Mouse (Mus musculus): ENCODE results near the gene Zbtb38. TPM values are rescaled to one million over a fixed set of nuclear protein-coding genes. Genes with fewer than 3 reads are reported as not detected.

Zbtb38 gene
- polyA plus RNA-seq, 1 experiment from 2014 or later: 21.0 TPM

DNA sequence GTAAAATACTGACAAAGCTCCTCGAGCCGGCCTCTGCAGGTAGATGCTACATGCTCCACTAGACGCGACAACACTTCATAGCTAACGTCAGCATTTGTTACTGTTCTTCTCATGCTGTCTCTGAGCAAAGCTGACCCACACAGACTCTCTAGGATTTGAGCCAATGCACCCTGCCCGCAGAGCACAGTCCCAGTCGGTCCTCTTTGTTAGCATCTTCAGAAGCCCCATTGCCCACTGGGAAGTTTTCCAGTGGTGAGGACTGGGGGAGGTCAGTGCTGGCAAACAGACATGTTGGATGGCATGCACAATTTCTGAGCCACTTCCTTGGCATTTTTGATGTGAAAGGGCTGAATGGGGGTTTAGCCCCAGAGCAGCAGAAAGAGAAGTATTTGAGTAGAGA is 113.2 kb downstream of the Zbtb38 start:
- Histone ChIP-seq H3K4me2 (ENCODE audit: low read length) (no peak overlapping the region), H3K9ac (ENCODE audit: low read length) (no peak overlapping the region), H3K36me3 (ENCODE audit: control insufficient read depth, insufficient read depth, low read length) (no peaks in the 10 kb centered on the region), H3K4me1 (replicated peaks; ENCODE audit: control insufficient read depth, insufficient read depth, low read length) (no peaks in the 10 kb centered on the region), H3K27ac (ENCODE audit: low read depth) (no peak overlapping the region), H3K4me3 (ENCODE audit: low read depth, low read length) (no peak overlapping the region), H3K27me3 (replicated peaks; ENCODE audit: control insufficient read depth, insufficient read depth, low read length) (no peaks in the 10 kb centered on the region), H3K9me3 (ENCODE audit: control insufficient read depth, low read length) (no peaks in the 10 kb centered on the region)
- WGBS: 92% methylated on average over 7 of the region's 7 CpGs
- no peak for DNase-seq (ENCODE audit: low spot score)
- ATAC-seq (replicated peaks; ENCODE audit: low FRiP score, low TSS enrichment, low read depth): no peak

DNA sequence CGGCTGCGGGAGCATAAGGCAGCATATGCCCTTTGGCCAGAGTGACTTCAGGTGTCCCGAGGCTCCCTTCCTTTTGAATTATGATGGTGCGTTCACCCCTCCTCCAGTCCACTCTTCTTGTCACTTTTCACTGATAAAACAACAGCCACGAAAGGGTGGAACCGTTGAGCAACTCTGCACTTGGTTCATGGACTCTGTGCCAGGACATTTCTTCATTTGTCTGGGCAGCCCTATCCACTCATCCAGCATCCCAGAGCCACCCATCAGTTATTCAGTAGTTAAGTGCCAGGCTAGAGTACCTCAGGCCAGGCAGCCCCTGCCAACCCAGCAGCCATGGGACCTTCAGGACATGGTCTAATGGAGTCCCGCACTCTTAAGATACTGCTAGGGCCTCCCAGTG is 114.1 kb downstream of the Zbtb38 start:
- ATAC-seq (replicated peaks; ENCODE audit: low FRiP score, low TSS enrichment, low read depth) (no peak), DNase-seq (ENCODE audit: low spot score) (no peak)
- WGBS: 66% methylated on average over 7 of the region's 7 CpGs
- H3K9ac ChIP-seq (ENCODE audit: low read length): no peak overlapping the region
- H3K4me2 ChIP-seq (ENCODE audit: low read length): no peak overlapping the region
- no peaks in the 10 kb centered on the region for H3K36me3 ChIP-seq (ENCODE audit: control insufficient read depth, insufficient read depth, low read length)
- no peaks in the 10 kb centered on the region for H3K9me3 ChIP-seq (ENCODE audit: control insufficient read depth, low read length)
- H3K4me3 ChIP-seq (ENCODE audit: low read depth, low read length): no peak overlapping the region
- H3K27me3 ChIP-seq (replicated peaks; ENCODE audit: control insufficient read depth, insufficient read depth, low read length): no peaks in the 10 kb centered on the region
- no peak overlapping the region for H3K27ac ChIP-seq (ENCODE audit: low read depth)
- no peaks in the 10 kb centered on the region for H3K4me1 ChIP-seq (replicated peaks; ENCODE audit: control insufficient read depth, insufficient read depth, low read length)

DNA sequence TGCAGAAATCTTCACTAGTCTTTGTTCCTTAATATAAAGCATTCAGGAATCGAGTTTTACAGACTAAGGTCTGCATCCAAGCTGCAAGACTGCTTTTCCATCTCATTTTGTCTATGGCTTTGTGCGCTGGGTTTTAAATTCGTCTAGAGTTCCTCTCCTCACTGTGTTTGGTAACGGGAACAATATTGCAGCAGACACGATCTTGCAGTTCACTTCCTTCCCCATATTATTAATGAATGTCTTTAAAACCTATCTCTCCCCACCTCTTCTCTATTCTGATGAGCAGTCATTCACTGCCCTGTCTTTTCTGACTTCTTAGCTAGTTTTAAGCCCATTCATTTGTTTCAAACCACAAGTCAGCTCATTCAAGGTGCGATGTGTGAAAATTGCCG is 115.5 kb downstream of the Zbtb38 start:
- Histone ChIP-seq H3K36me3 (ENCODE audit: control insufficient read depth, insufficient read depth, low read length) (no peaks in the 10 kb centered on the region), H3K4me3 (ENCODE audit: low read depth, low read length) (no peak overlapping the region), H3K9ac (ENCODE audit: low read length) (no peak overlapping the region), H3K9me3 (ENCODE audit: control insufficient read depth, low read length) (no peaks in the 10 kb centered on the region), H3K4me1 (replicated peaks; ENCODE audit: control insufficient read depth, insufficient read depth, low read length) (peaks cover 2% of the 10 kb centered on the region; the same call in 1 of the 2 replicates), H3K27me3 (replicated peaks; ENCODE audit: control insufficient read depth, insufficient read depth, low read length) (no peaks in the 10 kb centered on the region), H3K27ac (ENCODE audit: low read depth) (no peak overlapping the region), H3K4me2 (ENCODE audit: low read length) (no peak overlapping the region)
- ATAC-seq (replicated peaks; ENCODE audit: low FRiP score, low TSS enrichment, low read depth) (no peak), DNase-seq (ENCODE audit: low spot score) (no peak)
- WGBS: 71% methylated on average over 7 of the region's 7 CpGs

DNA sequence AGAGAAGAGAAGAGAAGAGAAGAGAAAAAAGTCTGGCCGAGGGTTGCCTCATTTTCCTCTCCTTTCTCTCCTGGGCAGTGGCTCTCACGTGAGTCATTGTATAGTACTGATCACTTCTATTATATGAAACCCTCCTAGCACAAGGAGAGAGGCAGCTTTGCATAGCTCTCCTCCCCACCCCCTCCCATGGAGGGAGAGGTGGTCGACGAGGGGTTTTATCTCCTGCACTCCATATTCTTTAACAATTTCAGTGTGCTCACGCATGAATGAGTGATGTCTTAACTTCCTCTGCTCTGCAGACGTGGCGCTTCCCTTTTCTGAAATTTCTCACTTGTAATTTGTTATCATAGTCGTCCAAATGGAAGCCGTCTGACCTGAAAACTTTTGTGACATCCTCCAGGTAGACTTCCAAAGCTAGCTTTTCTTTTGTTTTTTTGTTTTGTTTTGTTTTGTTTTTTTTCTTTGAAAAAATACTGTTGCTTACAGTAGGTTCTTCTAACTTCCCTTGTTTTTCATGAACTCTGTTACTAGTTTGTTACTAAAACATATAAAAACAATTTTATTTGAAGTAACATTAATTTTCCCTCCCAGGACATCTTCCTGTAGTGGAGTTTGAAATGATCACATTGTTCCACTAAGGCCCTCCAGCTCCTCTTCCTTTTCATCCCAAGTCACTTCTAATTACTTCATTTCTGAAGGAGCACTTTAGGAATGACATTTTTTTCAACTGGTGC is 116.0 kb downstream of the Zbtb38 start:
- no peak overlapping the region for H3K4me3 ChIP-seq (ENCODE audit: low read depth, low read length)
- no peaks in the 10 kb centered on the region for H3K9me3 ChIP-seq (ENCODE audit: control insufficient read depth, low read length)
- no peak for DNase-seq (ENCODE audit: low spot score)
- 57% methylated on average over 9 of the region's 9 CpGs for WGBS
- H3K36me3 ChIP-seq (ENCODE audit: control insufficient read depth, insufficient read depth, low read length): no peaks in the 10 kb centered on the region
- no peak overlapping the region for H3K27ac ChIP-seq (ENCODE audit: low read depth)
- no peaks in the 10 kb centered on the region for H3K27me3 ChIP-seq (replicated peaks; ENCODE audit: control insufficient read depth, insufficient read depth, low read length)
- H3K4me1 ChIP-seq (replicated peaks; ENCODE audit: control insufficient read depth, insufficient read depth, low read length): peaks cover 6% of the 10 kb centered on the region; the same call in 1 of the 2 replicates
- no peak for ATAC-seq (replicated peaks; ENCODE audit: low FRiP score, low TSS enrichment, low read depth)
- H3K9ac ChIP-seq (ENCODE audit: low read length): no peak overlapping the region
- H3K4me2 ChIP-seq (ENCODE audit: low read length): no peak overlapping the region

DNA sequence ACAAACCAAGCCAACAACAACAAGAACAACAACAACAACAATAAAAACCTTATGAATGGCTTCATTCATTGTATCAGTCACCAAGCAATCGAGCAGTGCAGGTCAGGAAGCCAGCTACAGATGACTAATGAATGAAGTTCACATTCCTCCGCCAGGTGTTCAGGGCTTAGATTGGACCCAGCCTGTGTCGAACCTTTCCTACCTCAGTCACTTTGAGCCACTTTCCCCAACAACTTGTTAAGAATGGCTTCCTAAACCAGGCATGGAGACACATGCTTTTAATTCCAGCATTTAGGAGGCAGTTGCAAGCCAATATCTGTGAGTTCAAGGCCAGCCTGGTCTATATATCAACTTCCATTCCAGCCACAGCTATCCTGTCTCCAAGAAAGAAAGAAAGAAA is 116.7 kb downstream of the Zbtb38 start:
- no peak overlapping the region for H3K4me2 ChIP-seq (ENCODE audit: low read length)
- no peak overlapping the region for H3K9ac ChIP-seq (ENCODE audit: low read length)
- H3K27me3 ChIP-seq (replicated peaks; ENCODE audit: control insufficient read depth, insufficient read depth, low read length): no peaks in the 10 kb centered on the region
- H3K4me3 ChIP-seq (ENCODE audit: low read depth, low read length): no peak overlapping the region
- WGBS: 72% methylated on average over 3 of the region's 3 CpGs
- H3K27ac ChIP-seq (ENCODE audit: low read depth): no peak overlapping the region
- no peak for DNase-seq (ENCODE audit: low spot score)
- peaks cover 6% of the 10 kb centered on the region; the same call in 1 of the 2 replicates for H3K4me1 ChIP-seq (replicated peaks; ENCODE audit: control insufficient read depth, insufficient read depth, low read length)
- ATAC-seq (replicated peaks; ENCODE audit: low FRiP score, low TSS enrichment, low read depth): no peak
- H3K36me3 ChIP-seq (ENCODE audit: control insufficient read depth, insufficient read depth, low read length): no peaks in the 10 kb centered on the region
- no peaks in the 10 kb centered on the region for H3K9me3 ChIP-seq (ENCODE audit: control insufficient read depth, low read length)

DNA sequence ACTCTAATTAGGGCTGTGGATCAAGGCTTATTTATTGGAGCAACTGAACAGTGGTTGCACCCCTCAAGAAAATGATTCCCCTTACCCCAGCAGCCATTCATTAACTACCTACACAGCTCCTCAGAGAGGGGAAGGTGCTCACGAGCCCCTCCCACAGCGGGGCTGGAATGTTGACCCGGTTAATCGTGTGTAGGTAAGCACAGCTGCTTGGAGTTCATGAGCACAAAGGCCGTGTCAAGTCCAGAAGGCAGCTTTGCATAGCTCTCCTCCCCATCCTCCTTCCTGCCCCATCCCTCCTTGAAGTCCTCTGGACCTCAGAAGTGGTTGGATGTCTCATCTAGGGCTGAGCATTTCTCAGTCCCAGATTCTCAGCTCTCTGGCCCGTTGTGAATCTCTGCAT is 117.5 kb downstream of the Zbtb38 start:
- 50% methylated on average over 6 of the region's 6 CpGs for WGBS
- Histone ChIP-seq H3K36me3 (ENCODE audit: control insufficient read depth, insufficient read depth, low read length) (no peaks in the 10 kb centered on the region), H3K9ac (ENCODE audit: low read length) (no peak overlapping the region), H3K27ac (ENCODE audit: low read depth) (no peak overlapping the region), H3K4me2 (ENCODE audit: low read length) (no peak overlapping the region), H3K9me3 (ENCODE audit: control insufficient read depth, low read length) (no peaks in the 10 kb centered on the region), H3K4me3 (ENCODE audit: low read depth, low read length) (no peak overlapping the region), H3K27me3 (replicated peaks; ENCODE audit: control insufficient read depth, insufficient read depth, low read length) (no peaks in the 10 kb centered on the region), H3K4me1 (replicated peaks; ENCODE audit: control insufficient read depth, insufficient read depth, low read length) (peaks cover 6% of the 10 kb centered on the region; the same call in 1 of the 2 replicates)
- ATAC-seq (replicated peaks; ENCODE audit: low FRiP score, low TSS enrichment, low read depth) (no peak), DNase-seq (ENCODE audit: low spot score) (no peak)

DNA sequence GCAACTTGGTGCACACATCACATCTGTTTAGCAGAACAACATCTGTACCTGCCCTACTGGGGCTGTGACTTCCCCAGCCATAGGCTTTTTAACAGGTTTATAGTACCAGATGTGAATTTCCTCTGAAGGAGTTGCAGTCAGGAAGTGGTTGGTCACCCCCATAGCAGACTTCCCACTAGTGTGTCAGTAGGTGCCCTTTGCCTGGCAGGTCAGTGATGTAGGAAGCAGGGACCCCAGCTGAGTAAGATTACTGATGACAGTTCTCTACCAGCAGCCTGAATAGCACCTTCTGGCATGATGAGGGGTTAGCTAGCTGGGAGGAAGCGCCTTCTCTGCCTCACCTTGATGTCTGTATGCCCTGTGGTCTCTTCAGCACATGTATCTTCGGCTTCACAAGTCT is 118.9 kb downstream of the Zbtb38 start:
- Histone ChIP-seq H3K9me3 (ENCODE audit: control insufficient read depth, low read length) (no peaks in the 10 kb centered on the region), H3K4me3 (ENCODE audit: low read depth, low read length) (no peak overlapping the region), H3K27ac (ENCODE audit: low read depth) (no peak overlapping the region), H3K4me1 (replicated peaks; ENCODE audit: control insufficient read depth, insufficient read depth, low read length) (peaks cover 11% of the 10 kb centered on the region; the same call in 1 of the 2 replicates), H3K9ac (ENCODE audit: low read length) (no peak overlapping the region), H3K4me2 (ENCODE audit: low read length) (no peak overlapping the region), H3K36me3 (ENCODE audit: control insufficient read depth, insufficient read depth, low read length) (no peaks in the 10 kb centered on the region), H3K27me3 (replicated peaks; ENCODE audit: control insufficient read depth, insufficient read depth, low read length) (no peaks in the 10 kb centered on the region)
- no peak for ATAC-seq (replicated peaks; ENCODE audit: low FRiP score, low TSS enrichment, low read depth)
- no peak for DNase-seq (ENCODE audit: low spot score)
- 85% methylated on average over 2 of the region's 2 CpGs for WGBS

Other genes with a start within 250 kb of the Zbtb38 start
- not detected in 2 replicates for gene Gm28729, start 227.6 kb downstream of the Zbtb38 start, polyA plus RNA-seq (2014; fragmentation: Nextera tagmentation; extraction: Ambion mirVana)
- 20.5 and 20.8 TPM in 2 replicates for gene Rasa2, start 121.2 kb downstream of the Zbtb38 start, polyA plus RNA-seq (2014; fragmentation: Nextera tagmentation; extraction: Ambion mirVana)
- 56.2 and 67.0 TPM in 2 replicates for gene Pxylp1, start 139.8 kb upstream of the Zbtb38 start, polyA plus RNA-seq (2014; fragmentation: Nextera tagmentation; extraction: Ambion mirVana)